Mouse (Mus musculus) kidney, adult 8-10 months (tissue): ENCODE data around the gene Tmem190.

Experiments used
- DNase-seq, 2 experiments: peaks; one replicate each; pipeline ENCODE4 v3.0.0; 2022

Gene Tmem190

GRCm38 (mm10) chr7:4782759-4783158 lies at the start of gene Tmem190, which contains the start of gene Il11:
Gene Tmem190 (plus strand): TSS chr7:4782937.
Gene Il11 (minus strand): TSS chr7:4782859.
- no peak for DNase-seq

- peak; percentile 66 to 67 for DNase-seq
Measured at GRCm38 (mm10) chr7:4732968-4733392, 49.8 kb upstream of the Tmem190 start.

GRCm38 (mm10) chr7:4739041-4739543 lies 43.6 kb upstream of the Tmem190 start:
- DNase-seq = no peak

GRCm38 (mm10) chr7:4739544-4740275 lies 43.0 kb upstream of the Tmem190 start, which contains the start of gene Kmt5c:
Gene Kmt5c (plus strand): TSS chr7:4740115.
- DNase-seq = peak; percentile 99 to 100

- DNase-seq = no peak
Measured at GRCm38 (mm10) chr7:4740309-4740727, 42.4 kb upstream of the Tmem190 start.

GRCm38 (mm10) chr7:4741151-4741550 lies 41.6 kb upstream of the Tmem190 start:
- DNase-seq = peak; percentile 83 to 84

- DNase-seq = no peak
Measured at GRCm38 (mm10) chr7:4741672-4742481, 40.9 kb upstream of the Tmem190 start.

GRCm38 (mm10) chr7:4742482-4742819 lies 40.3 kb upstream of the Tmem190 start:
- no peak for DNase-seq

GRCm38 (mm10) chr7:4743354-4743753 lies 39.4 kb upstream of the Tmem190 start:
- DNase-seq = no peak

GRCm38 (mm10) chr7:4744886-4745285 lies 37.9 kb upstream of the Tmem190 start:
- DNase-seq = no peak

- DNase-seq = no peak
Measured at GRCm38 (mm10) chr7:4746326-4746980, 36.3 kb upstream of the Tmem190 start.

GRCm38 (mm10) chr7:4747156-4747899 lies 35.4 kb upstream of the Tmem190 start:
- no peak for DNase-seq

- no peak for DNase-seq
Measured at GRCm38 (mm10) chr7:4748321-4748720, 34.4 kb upstream of the Tmem190 start.

GRCm38 (mm10) chr7:4749169-4749568 lies 33.6 kb upstream of the Tmem190 start:
- no peak for DNase-seq

GRCm38 (mm10) chr7:4751971-4752820 lies 30.5 kb upstream of the Tmem190 start:
- peak; percentile 58 to 61 for DNase-seq

GRCm38 (mm10) chr7:4752821-4753570 lies 29.7 kb upstream of the Tmem190 start, which contains the start of gene Cox6b2:
Gene Cox6b2 (minus strand): TSS chr7:4753094.
- DNase-seq = peak; percentile 72 to 73

- DNase-seq = no peak
Measured at GRCm38 (mm10) chr7:4759670-4760069, 23.1 kb upstream of the Tmem190 start.

- DNase-seq = no peak
Measured at GRCm38 (mm10) chr7:4764946-4765710, 17.6 kb upstream of the Tmem190 start.

GRCm38 (mm10) chr7:4771202-4771601 lies 11.5 kb upstream of the Tmem190 start, which contains the start of gene Fam71e2:
Gene Fam71e2 (minus strand): TSS chr7:4771302.
- DNase-seq = no peak

- DNase-seq = no peak
Measured at GRCm38 (mm10) chr7:4776131-4776530, 6.6 kb upstream of the Tmem190 start.
